ENCODE assay signal across 16 mouse cellular contexts in genomic region chr12:108601326-108601725, GRCm38 (mm10). TPM values are rescaled to one million over a fixed set of nuclear protein-coding genes. Genes with fewer than 3 reads are reported as not detected.
DNase-seq lines count a peak whose midpoint lies in the region; ATAC-seq and TF ChIP-seq lines count a peak whose summit lies in the region.
"Had no signal": no experiment of that assay in that cellular context is flagged by ENCODE, and none has a peak within 500 bp of the region (broad histone marks: within the 10 kb centered on the region; RNA-seq: fewer than 3 reads in every experiment).

No protein-coding gene starts in this region.

- H3K4me3 ChIP-seq in heart, embryonic 12.5 days, result no peak overlapping the region
- no peak overlapping the region for H3K4me3 ChIP-seq in heart, adult 2 months
- H3K4me3 ChIP-seq in limb, embryonic 13.5 days, result no peak overlapping the region
- H3K4me3 ChIP-seq in limb, embryonic 10.5 days, result no peak overlapping the region
- no peak overlapping the region for H3K4me3 ChIP-seq in forebrain, embryonic 12.5 days (replicated peaks)
- H3K4me3 ChIP-seq in kidney, embryonic 14.5 days (ENCODE audit: low read length), result no peak overlapping the region
- H3K4me3 ChIP-seq: erythroblast, embryonic 14.5 days; hindbrain, embryonic 10.5 days; limb, embryonic 12.5 days had no signal

- no peak for TF ChIP-seq CTCF in heart, adult 2 months (IDR thresholded peaks at IDR 0.05)

- TF ChIP-seq POLR2A in heart, adult 2 months (IDR thresholded peaks at IDR 0.05; ENCODE audit: insufficient read depth, low read depth, low read length), result no peak

- 0 out of 2 replicates have a peak, but pooled peaks cover 3% of the 10 kb centered on the region for H3K36me3 ChIP-seq in heart, embryonic 12.5 days
- no peaks in the 10 kb centered on the region for H3K36me3 ChIP-seq in heart, adult 2 months (ENCODE audit: control insufficient read depth, insufficient read depth, low read length)
- H3K36me3 ChIP-seq in limb, embryonic 13.5 days, result peaks cover 16% of the 10 kb centered on the region
- peaks cover 3% of the 10 kb centered on the region for H3K36me3 ChIP-seq in limb, embryonic 10.5 days
- no peaks in the 10 kb centered on the region; the same call in 1 of the 2 replicates for H3K36me3 ChIP-seq in forebrain, embryonic 12.5 days (replicated peaks)
- H3K36me3 ChIP-seq in kidney, embryonic 14.5 days (ENCODE audit: control insufficient read depth, insufficient read depth, low read length), result no peaks in the 10 kb centered on the region

- no peak for TF ChIP-seq EP300 in heart, adult 2 months (IDR thresholded peaks at IDR 0.05; ENCODE audit: insufficient read depth, low read depth, low read length)

- H3K9me3 ChIP-seq in heart, embryonic 12.5 days (replicated peaks), result no peaks in the 10 kb centered on the region
- no peaks in the 10 kb centered on the region for H3K9me3 ChIP-seq in limb, embryonic 13.5 days
- no peaks in the 10 kb centered on the region for H3K9me3 ChIP-seq in limb, embryonic 10.5 days (replicated peaks)
- no peaks in the 10 kb centered on the region for H3K9me3 ChIP-seq in forebrain, embryonic 12.5 days
- no peaks in the 10 kb centered on the region; the same call in 1 of the 2 replicates for H3K9me3 ChIP-seq in kidney, embryonic 14.5 days (ENCODE audit: control insufficient read depth, low read length)
- H3K9me3 ChIP-seq: hindbrain, embryonic 10.5 days; limb, embryonic 12.5 days had no signal

- H3K27ac ChIP-seq in heart, embryonic 12.5 days (ENCODE audit: poor library complexity, severe bottlenecking), result 0 out of 2 replicates have a peak overlapping the region, but pooled peaks have one; percentile 40
- H3K27ac ChIP-seq in heart, adult 2 months, result no peak overlapping the region
- peak overlapping the region; percentile 22; the same call in 1 of the 2 replicates for H3K27ac ChIP-seq in limb, embryonic 13.5 days
- H3K27ac ChIP-seq in limb, embryonic 10.5 days, result no peak overlapping the region
- H3K27ac ChIP-seq in forebrain, embryonic 12.5 days, result 0 out of 2 replicates have a peak overlapping the region, but pooled peaks have one; percentile 22
- H3K27ac ChIP-seq in kidney, embryonic 14.5 days (ENCODE audit: low read depth, low read length), result no peak overlapping the region
- H3K27ac ChIP-seq: hindbrain, embryonic 10.5 days; limb, embryonic 12.5 days had no signal

- no peaks in the 10 kb centered on the region for H3K27me3 ChIP-seq in heart, embryonic 12.5 days (replicated peaks)
- H3K27me3 ChIP-seq in heart, adult 2 months (ENCODE audit: control insufficient read depth, insufficient read depth, low read length), result no peaks in the 10 kb centered on the region
- H3K27me3 ChIP-seq in limb, embryonic 13.5 days, result no peaks in the 10 kb centered on the region
- no peaks in the 10 kb centered on the region for H3K27me3 ChIP-seq in limb, embryonic 10.5 days (ENCODE audit: low read depth, poor library complexity, severe bottlenecking)
- H3K27me3 ChIP-seq in forebrain, embryonic 12.5 days, result no peaks in the 10 kb centered on the region
- no peaks in the 10 kb centered on the region for H3K27me3 ChIP-seq in kidney, embryonic 14.5 days (ENCODE audit: control insufficient read depth, insufficient read depth, low read length)
- H3K27me3 ChIP-seq: limb, embryonic 12.5 days had no signal

- H3K9ac ChIP-seq in heart, embryonic 12.5 days, result peak overlapping the region; percentile 50
- no peak overlapping the region for H3K9ac ChIP-seq in heart, adult 2 months (ENCODE audit: low read depth, low read length)
- no peak overlapping the region for H3K9ac ChIP-seq in limb, embryonic 13.5 days
- no peak overlapping the region for H3K9ac ChIP-seq in forebrain, embryonic 12.5 days
- no peak overlapping the region for H3K9ac ChIP-seq in kidney, embryonic 14.5 days (ENCODE audit: low read depth, low read length)
- H3K9ac ChIP-seq: limb, embryonic 12.5 days had no signal

- peaks cover 2% of the 10 kb centered on the region for H3K79me2 ChIP-seq in heart, adult 2 months (replicated peaks; ENCODE audit: control insufficient read depth, insufficient read depth, low read length)

- H3K4me2 ChIP-seq in heart, embryonic 12.5 days, result peak overlapping the region; percentile 10; the same call in 1 of the 2 replicates
- H3K4me2 ChIP-seq in limb, embryonic 13.5 days (replicated peaks), result no peak overlapping the region
- H3K4me2 ChIP-seq in forebrain, embryonic 12.5 days, result no peak overlapping the region
- no peak overlapping the region for H3K4me2 ChIP-seq in kidney, embryonic 14.5 days (replicated peaks; ENCODE audit: low read depth, low read length)
- H3K4me2 ChIP-seq: limb, embryonic 12.5 days had no signal

- peaks cover 36% of the 10 kb centered on the region for H3K4me1 ChIP-seq in heart, embryonic 12.5 days (replicated peaks)
- peaks cover 5% of the 10 kb centered on the region for H3K4me1 ChIP-seq in heart, adult 2 months (ENCODE audit: control insufficient read depth, insufficient read depth, low read length)
- H3K4me1 ChIP-seq in limb, embryonic 13.5 days, result peaks cover 30% of the 10 kb centered on the region
- H3K4me1 ChIP-seq in limb, embryonic 10.5 days, result peaks cover 14% of the 10 kb centered on the region
- H3K4me1 ChIP-seq in forebrain, embryonic 12.5 days, result peaks cover 43% of the 10 kb centered on the region
- H3K4me1 ChIP-seq in kidney, embryonic 14.5 days (ENCODE audit: control insufficient read depth, insufficient read depth, low read length), result no peaks in the 10 kb centered on the region

- intact Hi-C loops in heart, adult 2 months (cut with DNase I), result no loop called here

- no peak for ATAC-seq in heart, embryonic 12.5 days (ENCODE audit: insufficient number of reproducible peaks, low FRiP score)
- ATAC-seq in limb, embryonic 13.5 days (ENCODE audit: low FRiP score, low read depth), result no peak
- ATAC-seq in forebrain, embryonic 12.5 days (ENCODE audit: low FRiP score), result 0 out of 2 replicates have a peak, but pooled peaks have one; percentile 19
- ATAC-seq in kidney, embryonic 14.5 days (ENCODE audit: low FRiP score, low TSS enrichment), result no peak

- DNase-seq in heart, adult 2 months, result no peak
- no peak for DNase-seq in limb, embryonic 10.5 days (ENCODE audit: low spot score)
- peak; percentile 55 for DNase-seq in right cerebral cortex, adult 18-20 months
- DNase-seq in cerebellum, adult 8-10 months, result no peak
- DNase-seq: adrenal gland, postnatal 14 days; B cell, adult 2 months; cerebellum, postnatal 10 days; kidney, adult 8-10 months; lung, postnatal 10 days had no signal

- 51% methylated on average over 8 of the region's 8 CpGs for WGBS in heart, embryonic 12.5 days
- 41% methylated on average over 8 of the region's 8 CpGs for WGBS in heart, adult 2 months
- 80% methylated on average over 8 of the region's 8 CpGs for WGBS in limb, embryonic 13.5 days
- 83% methylated on average over 8 of the region's 8 CpGs for WGBS in limb, embryonic 10.5 days
- 42% methylated on average over 8 of the region's 8 CpGs for WGBS in forebrain, embryonic 12.5 days
- WGBS in kidney, embryonic 14.5 days, result 82% methylated on average over 8 of the region's 8 CpGs

RNA-seq across cellular contexts. Expression of gene Evl, which starts 46.8 kb away (rescaled TPM):
- 43.0 and 43.1 TPM in 2 replicates for polyA plus RNA-seq in heart, embryonic 12.5 days (2016; fragmentation: Nextera tagmentation; extraction: Ambion mirVana)
- total RNA-seq in heart, adult 2 months (2021), result 10 to 100 TPM; 36.4 to 40.6 TPM
- 34.8 and 44.0 TPM in 2 replicates for polyA plus RNA-seq in heart, adult 2 months (2012; rRNA removed)
- polyA plus RNA-seq in limb, embryonic 13.5 days (2015; fragmentation: Nextera tagmentation; extraction: Ambion mirVana), result 65.6 and 69.9 TPM in 2 replicates
- 50.3 and 50.7 TPM in 2 replicates for polyA plus RNA-seq in limb, embryonic 10.5 days (2016; fragmentation: Nextera tagmentation; extraction: Ambion mirVana)
- 121 and 124 TPM in 2 replicates for polyA plus RNA-seq in forebrain, embryonic 12.5 days (2016; fragmentation: Nextera tagmentation; extraction: Ambion mirVana)
- 73.7 and 91.5 TPM in 2 replicates for polyA plus RNA-seq in kidney, embryonic 14.5 days (2014; fragmentation: Nextera tagmentation; extraction: Ambion mirVana)

Comparison
In these comparisons a context has a peak if more than half of its experiments do, and no peak if none do; other contexts are left out.
1. H3K27ac ChIP-seq: peak in heart, embryonic 12.5 days (single experiment), limb, embryonic 13.5 days (single experiment) and forebrain, embryonic 12.5 days (single experiment); none in heart, adult 2 months (single experiment), limb, embryonic 10.5 days (single experiment) and kidney, embryonic 14.5 days (single experiment).